Mouse (Mus musculus) CD4-positive, CD25-positive, alpha-beta regulatory T cell, adult 4 months (primary cell): ENCODE measurements around the gene Sox6. TPM values are rescaled to one million over a fixed set of nuclear protein-coding genes. Genes with fewer than 3 reads are reported as not detected.

Experiments
- ATAC-seq: one replicate; pipeline ENCODE4 v1.8.0; 2017
- polyA plus RNA-seq, 2 experiments: library from polyadenylated mRNA; unstranded; fragments of 100-300 nt; shearing (Covaris generic); gene quantifications; one replicate each; pipeline ENCODE4 v1.2.1; 2017

The Sox6 gene
- polyA plus RNA-seq, 2 experiments from 2014 or later = not detected

DNA sequence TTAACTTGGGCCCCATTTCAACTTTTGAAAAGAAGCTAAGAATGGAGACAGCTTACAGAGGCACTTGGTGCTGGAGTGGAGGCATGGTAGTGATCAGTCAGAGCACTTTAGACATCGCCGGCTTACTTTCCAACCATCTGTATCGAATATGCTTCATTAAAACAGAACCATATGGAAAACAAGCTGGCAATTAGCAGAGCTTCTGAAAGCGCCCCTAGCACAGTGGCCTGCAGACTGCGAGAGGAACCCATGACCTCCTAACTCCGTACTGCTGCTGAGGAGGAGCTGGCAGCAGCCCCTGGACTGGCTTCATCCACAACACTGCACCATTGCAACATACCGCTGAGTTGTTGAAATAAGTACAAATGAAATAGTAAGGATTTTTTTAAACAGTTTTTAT, 148.7 kb downstream of the Sox6 start:
- no peak for ATAC-seq

GRCm38 (mm10) chr7:115888561-115888960, 150.0 kb downstream of the Sox6 start:
- ATAC-seq = no peak

DNA sequence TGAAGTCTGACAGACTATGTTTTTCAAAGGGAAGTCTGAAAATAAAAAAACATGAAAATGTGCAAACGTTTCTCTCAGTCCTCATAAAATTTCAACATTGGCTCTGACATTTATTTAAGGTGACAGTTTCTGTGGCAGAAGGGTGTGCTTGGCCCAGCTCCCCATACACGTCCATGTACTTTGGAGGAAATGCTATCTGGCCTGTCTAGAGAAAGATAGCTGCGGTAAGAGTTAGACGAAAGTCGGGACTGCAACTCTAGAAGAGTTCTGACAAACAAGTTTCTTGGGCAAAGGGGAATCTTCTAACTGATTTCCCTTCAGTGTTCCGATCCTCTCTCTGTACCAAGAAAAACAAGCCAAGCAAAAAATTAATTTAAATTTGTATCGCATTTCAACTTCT, 150.5 kb downstream of the Sox6 start:
- no peak for ATAC-seq

- no peak for ATAC-seq
Observed at GRCm38 (mm10) chr7:115872903-115873302, 165.7 kb downstream of the Sox6 start.

DNA sequence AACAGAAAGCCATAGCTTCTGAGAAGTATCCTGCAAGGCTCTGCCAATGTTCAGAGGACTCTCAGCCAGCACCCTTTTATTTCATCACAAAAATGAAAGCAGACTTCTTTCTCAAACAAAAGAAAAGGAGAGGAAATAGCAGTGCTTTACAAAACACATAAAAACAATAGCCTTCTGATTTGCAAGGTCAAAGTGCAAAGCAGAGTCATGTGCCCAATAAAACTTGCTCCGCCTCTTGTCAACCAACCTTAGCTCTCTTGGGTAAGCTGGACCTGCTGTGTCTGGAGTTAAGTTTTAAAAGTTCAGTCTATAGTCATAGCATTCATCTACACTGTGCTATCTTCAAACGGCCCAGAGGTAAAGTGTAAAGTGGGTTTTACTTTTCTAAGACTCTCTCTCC, 170.1 kb downstream of the Sox6 start:
- ATAC-seq = no peak

GRCm38 (mm10) chr7:115867518-115868270, 170.9 kb downstream of the Sox6 start:
- ATAC-seq = no peak

DNA sequence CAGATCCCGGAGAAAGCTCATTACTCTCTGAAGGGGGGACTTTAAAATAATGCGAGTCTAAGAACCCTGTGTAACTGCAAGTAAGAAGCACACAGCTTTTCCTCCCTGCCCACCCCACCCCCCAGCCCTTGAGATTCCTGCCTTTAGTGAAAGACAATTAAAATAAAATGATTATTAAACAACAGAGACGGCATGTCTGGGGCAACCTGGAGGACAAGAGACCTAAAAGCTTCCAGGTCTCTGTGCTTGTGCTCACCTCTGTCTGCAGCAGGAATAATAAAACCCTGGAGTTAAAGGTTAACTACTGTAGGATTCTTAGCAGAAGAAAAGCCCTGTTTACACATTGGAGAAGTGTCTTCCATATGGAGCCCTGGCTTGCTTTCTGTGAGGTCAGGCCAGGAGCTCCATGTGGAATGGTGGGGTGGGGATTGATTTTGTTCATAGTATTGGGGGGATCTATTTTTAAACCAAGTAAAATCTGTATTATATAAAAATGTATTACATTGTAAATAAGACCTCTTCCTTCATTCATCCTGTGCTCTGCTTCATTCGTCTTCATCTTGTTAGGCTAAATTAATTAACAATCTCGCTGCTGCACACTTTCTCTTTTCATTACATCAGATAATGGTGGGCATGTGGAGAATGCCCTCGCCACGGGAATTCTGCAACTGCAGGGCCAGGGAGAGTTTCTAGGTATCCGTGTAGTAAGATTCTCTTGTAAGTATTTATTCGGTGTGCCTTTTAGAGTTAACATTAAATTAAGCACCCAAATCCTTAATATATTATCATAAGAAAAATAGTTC, 171.7 kb downstream of the Sox6 start:
- no peak for ATAC-seq

GRCm38 (mm10) chr7:115865979-115866697, 172.5 kb downstream of the Sox6 start:
- no peak for ATAC-seq

DNA sequence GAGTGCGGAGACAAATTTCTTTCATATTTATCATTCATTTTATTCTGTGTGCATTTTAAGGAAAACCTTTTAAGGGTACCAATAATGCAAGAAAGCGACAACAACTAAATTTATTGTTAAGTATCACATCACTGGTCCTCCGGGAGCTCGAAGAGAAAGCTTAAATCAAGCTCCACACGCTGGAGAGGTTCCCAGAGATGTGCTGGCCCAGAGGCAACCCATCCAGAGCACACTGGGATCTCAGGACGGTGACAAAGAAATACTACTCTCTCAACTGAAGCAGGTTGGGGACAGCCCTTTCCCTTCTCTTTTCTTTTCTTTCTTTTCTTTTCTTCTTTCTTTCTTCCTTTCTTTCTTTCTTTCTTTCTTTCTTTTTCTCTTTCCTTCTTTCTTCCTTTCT, 173.4 kb downstream of the Sox6 start:
- no peak for ATAC-seq

DNA sequence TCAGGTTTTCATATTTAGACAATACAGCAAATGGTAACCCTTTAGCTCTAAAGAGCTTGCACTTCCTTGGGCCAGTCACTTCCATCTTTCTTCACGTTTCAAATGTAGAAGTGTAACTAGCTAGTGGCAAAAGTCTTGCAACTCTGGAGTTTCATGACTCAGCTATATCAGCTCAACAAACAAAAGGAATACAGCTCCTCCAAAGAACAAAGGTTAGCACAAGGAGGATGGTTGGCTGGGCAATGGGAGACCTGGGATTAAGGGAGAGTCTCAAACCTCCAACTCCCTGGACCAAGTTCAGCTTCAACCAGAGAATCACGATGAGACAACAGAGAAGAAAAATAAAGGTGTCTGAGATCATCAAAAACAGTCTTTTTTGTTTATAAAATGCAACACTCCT, 174.2 kb downstream of the Sox6 start:
- no peak for ATAC-seq

- no peak for ATAC-seq
Observed at GRCm38 (mm10) chr7:115859691-115860401, 178.8 kb downstream of the Sox6 start.

GRCm38 (mm10) chr7:115851131-115851530, 187.5 kb downstream of the Sox6 start:
- ATAC-seq = no peak

DNA sequence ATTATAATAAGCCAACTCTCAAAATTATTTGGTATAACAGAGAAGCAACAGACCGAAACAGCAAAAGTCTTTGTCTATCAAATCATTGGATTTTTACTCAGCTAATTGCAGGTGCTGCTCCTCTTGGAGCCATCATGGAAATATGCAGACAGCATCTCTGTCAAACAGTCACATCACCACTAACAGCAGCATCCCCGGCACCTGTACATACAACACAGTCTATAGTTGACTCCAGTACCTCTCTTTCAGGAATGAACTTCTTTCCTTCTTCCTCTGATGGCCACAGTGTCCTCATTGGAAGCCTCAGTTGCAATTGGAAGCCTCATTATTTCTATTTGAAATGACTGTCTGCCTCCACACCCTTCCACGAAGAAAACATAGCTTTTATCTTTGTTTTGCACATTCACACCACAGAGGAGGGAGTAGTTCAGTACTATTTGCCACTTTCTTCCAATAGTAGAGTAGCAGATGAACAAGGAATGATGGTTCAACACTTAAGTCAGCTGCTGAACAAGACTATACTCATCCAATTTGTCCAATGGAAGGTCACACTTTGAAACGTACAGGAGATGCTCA, 192.7 kb downstream of the Sox6 start:
- no peak for ATAC-seq

DNA sequence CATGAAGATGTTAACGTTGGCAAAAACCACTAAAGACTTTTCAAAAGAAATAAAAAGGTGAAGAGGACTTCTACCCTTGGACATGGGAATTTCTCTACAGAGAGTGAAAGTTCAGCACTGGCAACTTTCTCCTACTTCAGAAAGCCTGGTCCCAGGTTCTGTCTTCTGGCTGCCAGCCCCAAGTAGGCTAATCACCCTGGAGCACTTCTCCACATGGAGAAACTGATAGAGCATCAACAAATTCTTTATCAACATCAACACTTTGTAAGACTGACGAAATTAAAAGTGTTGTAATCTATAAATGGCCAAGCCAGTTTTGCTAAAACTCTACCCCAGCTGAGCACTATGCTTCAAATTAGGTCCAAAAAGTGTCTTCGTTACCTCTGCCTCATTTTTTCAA, 193.7 kb downstream of the Sox6 start:
- ATAC-seq = no peak

DNA sequence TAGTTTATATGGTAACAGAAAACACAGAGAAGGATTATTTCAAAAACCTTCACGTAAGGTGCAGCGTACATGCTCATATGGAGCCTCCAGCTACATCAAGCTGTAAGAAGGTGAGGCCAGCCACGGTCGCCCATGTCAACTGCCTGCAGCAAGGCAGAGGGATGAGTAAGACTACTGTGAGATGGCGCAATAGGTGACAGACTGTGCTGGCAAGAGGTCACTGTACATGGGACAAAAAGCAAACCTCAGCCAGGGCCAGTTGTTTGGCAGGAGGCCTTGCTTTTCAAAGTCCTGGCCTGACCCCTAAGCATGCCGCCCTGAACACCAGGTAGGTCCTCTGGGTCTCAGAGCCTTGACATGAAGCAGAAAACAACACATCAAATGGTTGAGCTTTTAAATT, 194.2 kb downstream of the Sox6 start:
- ATAC-seq = no peak

GRCm38 (mm10) chr7:115842251-115842650, 196.3 kb downstream of the Sox6 start:
- no peak for ATAC-seq

DNA sequence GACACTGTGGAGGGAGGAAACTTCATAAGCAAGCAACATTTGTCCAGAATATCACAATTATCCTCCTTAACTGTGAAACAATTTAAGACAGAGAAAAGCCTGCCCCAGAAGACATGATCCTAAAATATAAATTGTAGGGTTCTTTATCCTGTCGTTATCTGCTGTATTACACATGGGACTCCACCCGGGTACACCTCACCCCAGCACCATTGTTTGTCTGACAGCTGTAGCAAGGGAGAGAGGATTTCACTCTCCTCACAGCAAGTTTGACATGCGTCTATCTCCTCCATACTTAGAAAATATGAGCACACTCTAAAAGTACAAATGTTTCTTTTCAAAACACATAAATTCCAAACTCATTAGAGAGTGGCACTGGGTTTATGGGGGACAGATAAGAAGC, 198.0 kb downstream of the Sox6 start:
- no peak for ATAC-seq

DNA sequence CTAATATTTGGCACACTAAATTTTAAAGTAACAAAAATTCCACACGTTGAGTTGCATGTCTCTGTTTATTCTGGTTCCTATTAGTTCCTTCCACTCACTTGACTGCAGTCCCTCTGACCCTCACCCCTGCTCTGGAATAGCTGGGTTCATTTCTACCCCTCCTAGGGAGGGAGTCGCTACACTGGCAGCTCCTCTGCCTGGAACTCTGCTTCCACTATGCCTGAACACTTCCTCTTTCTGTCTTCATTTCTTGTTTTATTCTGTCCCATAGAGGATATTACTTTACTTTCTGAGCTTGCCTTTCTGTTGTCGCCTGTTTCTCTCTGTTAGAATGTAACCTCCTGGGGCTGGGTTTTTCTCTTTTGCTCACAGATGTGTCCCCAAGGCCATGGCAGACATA, 203.6 kb downstream of the Sox6 start:
- ATAC-seq = no peak

- ATAC-seq = no peak
Observed at GRCm38 (mm10) chr7:115833701-115834100, 204.9 kb downstream of the Sox6 start.

GRCm38 (mm10) chr7:115830938-115831873, 207.4 kb downstream of the Sox6 start:
- no peak for ATAC-seq

DNA sequence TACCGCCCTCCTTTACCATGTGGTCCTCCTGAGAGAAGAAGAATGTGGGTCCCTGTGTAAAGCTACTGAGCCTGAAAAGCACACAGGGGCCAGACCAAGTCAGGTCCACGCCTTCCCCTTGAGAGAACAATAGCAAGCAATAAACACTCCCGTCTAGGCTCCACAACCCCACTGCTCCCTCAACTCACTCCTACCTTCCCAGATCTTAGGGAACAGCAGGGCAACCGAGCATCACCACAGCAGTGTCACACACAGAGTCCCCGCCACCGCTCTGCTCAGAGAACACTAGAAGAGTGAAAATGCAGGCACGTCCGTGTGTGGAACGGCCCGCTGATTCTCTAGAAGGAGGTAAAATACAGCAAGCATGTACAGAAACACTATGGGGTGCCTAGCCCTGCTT, 208.2 kb downstream of the Sox6 start:
- ATAC-seq = no peak
